Mouse (Mus musculus): ENCODE data around the gene Zfp575.

The Zfp575 gene

GRCm38 (mm10) chr7:24564607-24565265 lies 22.7 kb downstream of the Zfp575 start:
- DNase-seq (ENCODE audit: low read depth, low spot score), result peak; percentile 73

DNA sequence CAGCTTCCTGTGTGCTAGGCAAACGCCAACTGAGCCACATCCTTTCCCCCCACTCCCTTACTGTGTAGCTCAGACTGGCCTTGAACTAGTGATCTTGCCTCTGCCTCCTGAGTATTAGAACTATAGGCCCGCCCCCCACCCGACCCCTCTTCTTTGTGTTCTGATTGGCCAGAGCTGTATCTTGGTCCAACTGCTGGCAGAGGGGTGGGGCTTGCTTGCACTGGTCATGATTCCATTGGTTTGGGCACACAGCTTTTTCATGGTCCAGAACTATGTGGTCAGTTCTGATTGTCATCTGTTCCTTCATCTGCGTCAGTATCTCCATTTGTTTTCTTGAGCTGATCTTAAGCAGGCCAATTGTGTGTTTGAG lies 23.6 kb downstream of the Zfp575 start:
- no peak for DNase-seq (ENCODE audit: low read depth, low spot score)

DNA sequence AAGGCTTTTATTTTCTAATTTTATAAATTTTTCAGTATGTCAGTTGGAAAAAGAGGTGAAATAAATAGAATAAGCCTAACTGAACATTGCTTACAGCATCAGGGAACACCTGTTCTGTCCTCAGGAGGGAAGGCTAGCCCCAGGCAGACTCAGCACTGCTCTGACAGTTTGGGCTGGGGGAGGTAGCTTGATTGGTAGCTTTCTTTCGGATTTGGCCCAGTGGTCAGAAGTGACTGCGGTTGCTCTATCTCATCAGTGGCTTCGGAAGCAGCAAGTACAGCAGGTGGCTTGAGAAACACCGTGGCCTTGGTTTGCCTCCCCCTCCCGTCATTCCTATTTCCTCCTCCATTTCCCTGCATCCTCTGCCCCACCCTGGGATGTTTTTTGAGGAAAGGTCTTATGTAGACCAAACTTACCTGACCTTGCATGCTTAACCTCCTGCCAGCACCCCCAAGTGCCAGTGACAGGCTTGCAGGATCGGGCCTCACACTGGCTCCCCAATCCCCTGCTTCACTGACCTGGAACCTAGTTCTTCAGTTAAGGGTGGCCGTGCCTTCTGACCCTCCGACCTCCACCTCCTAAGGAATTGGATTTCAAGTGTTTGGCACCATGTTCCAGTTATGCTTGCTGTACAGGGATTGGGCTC lies 24.1 kb downstream of the Zfp575 start:
- no peak for DNase-seq (ENCODE audit: low read depth, low spot score)

DNA sequence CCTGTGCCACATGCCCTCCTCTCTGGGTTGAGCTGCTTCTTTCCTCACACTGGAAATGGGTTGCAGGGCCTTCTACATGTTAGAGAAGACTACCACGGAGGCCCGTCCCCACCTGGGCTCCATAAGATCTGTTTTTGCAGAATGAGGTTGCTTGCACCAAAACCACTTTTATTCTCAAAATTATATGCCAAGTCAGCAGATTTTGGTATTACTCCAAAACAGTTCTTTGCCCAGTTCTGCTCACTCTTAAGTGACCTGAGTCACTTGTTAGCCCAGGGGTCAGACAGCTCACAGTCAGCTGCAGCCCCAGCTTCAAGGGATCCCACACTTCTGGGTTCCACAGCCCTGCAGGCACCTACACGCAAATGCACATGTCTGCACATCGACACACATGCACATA lies 26.0 kb downstream of the Zfp575 start:
- DNase-seq (ENCODE audit: low read depth, low spot score), result no peak

DNA sequence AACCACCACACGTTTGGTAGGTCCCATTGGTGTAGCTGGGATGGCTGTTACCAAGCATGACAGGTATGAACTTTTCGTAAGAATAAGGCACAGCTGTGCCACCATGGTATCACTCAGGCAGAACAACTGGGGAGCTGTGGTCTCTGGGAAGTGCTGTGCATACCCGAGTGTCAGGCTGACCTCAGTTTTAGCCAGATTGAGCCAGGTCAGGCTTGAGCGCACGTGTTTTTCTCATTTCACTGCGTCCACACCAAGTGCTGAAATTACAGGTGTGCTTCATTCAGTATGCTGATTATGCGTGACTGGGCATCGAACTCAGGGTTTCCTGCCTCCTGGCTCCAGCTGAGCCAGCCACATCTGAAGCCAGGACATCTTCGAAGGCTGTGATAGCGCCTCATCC lies 31.7 kb downstream of the Zfp575 start:
- DNase-seq (ENCODE audit: low read depth, low spot score), result no peak

DNA sequence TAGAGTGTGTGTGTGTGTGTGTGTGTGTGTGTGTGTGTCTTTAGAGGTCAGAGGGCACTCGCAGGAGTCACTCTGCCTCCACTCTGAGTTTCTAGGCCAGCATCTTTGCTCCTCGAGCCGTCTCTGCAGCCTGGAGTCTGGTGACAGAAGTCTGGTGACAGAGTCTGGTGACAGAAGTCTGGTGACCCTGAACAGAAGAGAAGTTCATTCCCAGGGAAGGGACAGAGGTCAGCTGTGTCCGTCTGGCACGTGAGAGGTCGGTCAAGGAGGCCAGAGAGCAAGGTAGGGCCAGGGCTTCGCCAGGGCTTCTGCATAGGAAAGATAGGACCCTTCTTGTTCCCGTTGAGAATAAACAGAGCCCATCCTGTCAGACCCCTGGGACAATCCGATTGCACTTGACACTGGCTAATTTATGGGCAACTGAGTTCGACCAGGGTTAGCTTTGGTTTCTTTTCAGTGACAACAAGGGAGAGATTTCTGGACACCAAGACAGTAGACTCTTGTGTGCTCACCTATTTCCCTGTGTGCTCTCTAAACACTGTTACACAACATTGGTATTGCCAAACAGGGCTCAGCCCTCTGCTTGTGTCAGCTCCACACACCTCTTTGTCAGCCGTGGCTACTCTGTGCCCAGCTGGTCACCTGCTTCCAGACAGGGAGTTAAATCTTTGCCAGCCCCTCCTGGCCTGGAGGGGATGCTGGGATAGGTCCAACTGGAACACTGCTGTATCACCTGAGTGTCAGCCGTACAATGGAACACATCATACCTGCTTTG lies 35.3 kb downstream of the Zfp575 start:
- DNase-seq (ENCODE audit: low read depth, low spot score), result no peak

- peak; percentile 4 for DNase-seq (ENCODE audit: low read depth, low spot score)
These were observed 39.9 kb downstream of the Zfp575 start for GRCm38 (mm10) chr7:24547534-24548036.

GRCm38 (mm10) chr7:24546634-24547389 lies 40.6 kb downstream of the Zfp575 start:
- peak; percentile 99 for DNase-seq (ENCODE audit: low read depth, low spot score)

GRCm38 (mm10) chr7:24546068-24546614 lies 41.3 kb downstream of the Zfp575 start, which contains the start of the genes Pinlyp and Xrcc1:
TSS of gene Pinlyp (minus strand) at chr7:24546118.
TSS of gene Xrcc1 (plus strand) at chr7:24546289.
- no peak for DNase-seq (ENCODE audit: low read depth, low spot score)

- peak; percentile 42 for DNase-seq (ENCODE audit: low read depth, low spot score)
These were observed 42.9 kb downstream of the Zfp575 start for GRCm38 (mm10) chr7:24544506-24544905.

DNA sequence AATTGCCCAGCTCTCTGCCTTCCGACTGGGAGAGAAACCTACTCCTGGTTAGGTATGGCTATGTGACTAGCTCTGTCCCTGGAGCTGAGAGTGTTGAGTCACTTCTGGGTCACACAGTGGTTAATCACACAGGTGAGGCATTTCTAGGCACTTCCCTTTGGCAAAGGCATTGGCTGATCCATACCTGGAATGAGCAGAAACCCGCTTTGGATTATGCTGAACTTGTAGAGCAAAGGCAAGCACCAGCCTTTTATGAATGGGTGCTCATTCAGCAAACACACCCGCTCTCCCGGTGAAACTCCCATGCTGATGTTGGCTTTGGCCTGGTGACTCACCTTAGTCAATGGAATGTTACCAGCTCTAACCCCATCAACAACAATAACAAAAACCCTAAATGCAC lies 47.8 kb downstream of the Zfp575 start:
- DNase-seq (ENCODE audit: low read depth, low spot score), result no peak

GRCm38 (mm10) chr7:24538701-24539100 lies 48.7 kb downstream of the Zfp575 start:
- no peak for DNase-seq (ENCODE audit: low read depth, low spot score)

GRCm38 (mm10) chr7:24538154-24538553 lies 49.3 kb downstream of the Zfp575 start:
- DNase-seq (ENCODE audit: low read depth, low spot score), result no peak

- no peak for DNase-seq (ENCODE audit: low read depth, low spot score)
These were observed 49.9 kb downstream of the Zfp575 start for GRCm38 (mm10) chr7:24537591-24537990.

DNA sequence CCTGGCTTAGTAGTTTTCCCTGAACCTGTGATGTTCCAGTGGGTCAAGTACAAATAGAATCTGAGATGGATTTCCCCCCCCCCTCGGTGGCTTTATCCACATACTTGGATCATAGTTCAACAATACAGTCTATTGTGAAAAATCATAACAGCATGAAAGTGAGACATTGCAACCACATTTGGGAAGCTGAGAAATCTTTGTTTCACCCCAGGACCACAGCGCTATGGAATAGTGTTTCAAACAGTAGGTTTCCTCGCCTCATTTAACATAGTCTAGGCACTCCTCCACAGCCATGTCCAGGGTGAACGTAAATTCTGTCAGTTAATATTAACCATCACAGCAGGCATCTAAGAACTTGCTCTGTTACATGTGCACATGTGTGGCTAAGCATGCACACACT lies 50.4 kb downstream of the Zfp575 start:
- no peak for DNase-seq (ENCODE audit: low read depth, low spot score)

DNA sequence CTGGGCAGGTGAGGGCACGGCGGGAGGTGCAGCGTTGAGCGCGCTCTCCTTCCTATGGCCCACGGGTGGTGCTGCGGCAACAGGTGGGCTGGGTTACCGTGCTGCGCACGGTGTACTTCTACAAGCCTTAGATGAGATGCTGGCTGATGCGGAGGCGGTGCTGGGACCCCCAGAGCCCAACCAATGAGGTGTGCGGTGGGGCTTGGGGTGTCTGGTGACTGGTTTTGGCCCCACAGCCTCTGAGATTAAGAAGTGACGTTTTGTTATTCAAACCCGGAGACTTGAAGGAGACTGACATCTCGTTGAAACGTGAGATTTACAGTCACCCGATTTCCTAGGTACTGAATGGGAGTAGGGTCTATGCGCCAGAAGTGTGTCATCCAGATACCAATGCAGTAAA lies 53.1 kb downstream of the Zfp575 start:
- DNase-seq (ENCODE audit: low read depth, low spot score), result no peak
